Mouse (Mus musculus): ENCODE data around the gene Mrps7.

Mrps7 gene

DNA sequence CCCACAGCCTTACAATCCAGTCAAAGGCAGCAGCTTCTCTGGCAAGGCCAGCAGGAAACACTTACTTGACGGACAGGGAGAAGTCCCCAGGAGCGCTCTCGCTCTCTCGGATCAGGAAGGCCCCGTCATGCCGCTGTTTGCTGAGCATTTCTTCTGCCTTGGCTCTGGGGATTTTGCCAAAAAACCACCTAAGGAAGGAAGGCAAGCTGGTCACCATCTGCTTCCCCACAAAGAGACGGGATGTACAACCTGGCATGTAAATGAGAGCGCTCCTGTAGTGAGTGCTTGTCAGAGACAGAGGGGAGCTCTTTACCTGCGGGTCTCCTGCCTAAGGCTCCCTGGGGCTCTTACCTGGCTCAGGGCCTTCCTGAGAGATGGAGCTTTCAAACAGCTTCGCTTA is 46.0 kb downstream of the Mrps7 start:
- DNase-seq (ENCODE audit: low spot score) = no peak

GRCm38 (mm10) chr11:115651680-115652079 is 48.0 kb downstream of the Mrps7 start:
- DNase-seq (ENCODE audit: low spot score) = no peak

DNA sequence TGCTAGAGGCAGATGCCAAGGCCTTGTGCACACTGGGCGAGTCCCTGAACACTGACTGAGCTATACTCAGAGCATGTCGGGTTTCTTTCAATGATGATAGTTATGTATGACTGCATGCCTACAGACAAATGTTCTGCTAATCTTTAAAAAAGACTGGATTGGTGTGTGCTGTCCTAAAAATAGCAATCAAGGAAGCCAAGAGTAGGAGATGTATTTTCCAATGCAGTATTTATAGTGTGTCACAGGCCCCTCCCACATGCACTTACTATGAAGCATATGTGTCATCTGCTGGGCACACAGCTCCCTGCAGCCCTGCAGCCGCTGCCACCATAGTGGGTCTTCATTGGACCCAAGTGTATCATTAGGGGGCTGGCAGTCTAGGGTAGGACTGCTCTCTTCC is 49.5 kb downstream of the Mrps7 start:
- no peak for DNase-seq (ENCODE audit: low spot score)

DNA sequence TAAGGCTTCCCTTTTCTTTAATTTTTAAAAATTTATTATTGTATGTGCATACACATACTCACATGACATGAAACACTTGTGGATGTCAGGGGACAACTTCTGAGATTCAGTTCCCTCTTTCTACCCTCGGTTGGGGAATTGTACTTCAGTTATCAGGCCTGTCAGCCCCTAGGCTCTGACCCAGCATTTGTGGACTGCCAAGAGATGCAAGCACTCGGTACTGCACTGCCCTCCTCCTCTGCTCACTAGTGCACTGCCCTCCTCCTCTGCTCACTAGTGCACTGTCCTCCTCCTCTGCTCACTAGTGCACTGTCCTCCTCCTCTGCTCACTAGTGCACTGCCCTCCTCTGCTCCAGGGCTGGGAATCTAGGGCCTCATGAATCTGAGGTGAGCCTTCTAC is 50.4 kb downstream of the Mrps7 start:
- DNase-seq (ENCODE audit: low spot score) = no peak

All from ovary, postnatal 10 days (tissue).